Mouse (Mus musculus) liver, adult 2 months (tissue): ENCODE results near the gene Zc3h10. TPM values are rescaled to one million over a fixed set of nuclear protein-coding genes. Genes with fewer than 3 reads are reported as not detected.
"Not testable (repeated sequence)": the region's sequence is repeated elsewhere in the genome, so short reads cannot be mapped to it uniquely, and the experiment has no call there.

Experiments
- DNase-seq: peaks from one replicate; pipeline ENCODE4 v3.0.0-alpha.2; 2011; ENCODE audit warnings: low read depth, low spot score; ENCODE audit errors: extremely low read depth
- H3K27ac ChIP-seq: fragments of 200-500 bp; replicated peaks from 2 replicates; pipeline ENCODE4 v1.5.1; 2012; ENCODE audit warnings: low read depth, mild to moderate bottlenecking, control low read depth, inconsistent platforms, low read length; ENCODE audit not compliant: insufficient read depth
- H3K27me3 ChIP-seq: fragments of 200-500 bp; 2 replicates; pipeline ENCODE4 v1.6.1; 2012; ENCODE audit warnings: mild to moderate bottlenecking, moderate library complexity, low read length, inconsistent platforms; ENCODE audit not compliant: control insufficient read depth, insufficient read depth
- H3K36me3 ChIP-seq: fragments of 200-500 bp; 2 replicates; pipeline ENCODE4 v1.6.1; 2012; ENCODE audit warnings: low read length, inconsistent platforms; ENCODE audit not compliant: control insufficient read depth, insufficient read depth
- H3K4me1 ChIP-seq: fragments of 200-500 bp; 2 replicates; pipeline ENCODE4 v1.6.1; 2011; ENCODE audit warnings: low read length; ENCODE audit not compliant: control insufficient read depth, insufficient read depth
- H3K4me3 ChIP-seq: fragments of 200-500 bp; 2 replicates; pipeline ENCODE4 v1.5.1; 2011; ENCODE audit warnings: low read depth, mild to moderate bottlenecking, control low read depth, low read length, moderate library complexity; ENCODE audit not compliant: insufficient read depth
- H3K79me2 ChIP-seq: fragments of 200-500 bp; 2 replicates; pipeline ENCODE4 v1.6.1; 2012; ENCODE audit warnings: inconsistent platforms, mild to moderate bottlenecking, low read length, moderate library complexity; ENCODE audit not compliant: control insufficient read depth, insufficient read depth
- H3K9ac ChIP-seq: fragments of 200-500 bp; 2 replicates; pipeline ENCODE4 v1.6.1; 2012; ENCODE audit warnings: low read depth, mild to moderate bottlenecking, control low read depth, inconsistent platforms, low read length
- CTCF ChIP-seq: fragments of 200-500 bp; IDR thresholded peaks from 2 replicates; pipeline ENCODE4 v1.5.1; 2011; ENCODE audit warnings: low read depth, low read length, control low read depth
- POLR2A ChIP-seq: fragments of 200-500 bp; IDR thresholded peaks from 2 replicates; pipeline ENCODE4 v1.6.1; 2011; ENCODE audit warnings: low read length, control low read depth; ENCODE audit not compliant: insufficient read depth; ENCODE audit errors: extremely low read depth
- WGBS: fragments of 180-500 bp; shearing (Covaris S2); methylation state at CpG from one replicate; pipeline ENCODE4 v1.1.7; 2018; 5-methylcytosine and 5-hydroxymethylcytosine counted together
- polyA plus RNA-seq: library from polyadenylated mRNA; depleted of rRNA; stranded (reverse); fragments of >200 nt; gene quantifications from 2 replicates; pipeline ENCODE4 v1.2.3, GENCODE M21; 2012
- total RNA-seq: library from RNA; depleted of rRNA; stranded (reverse); fragments of >200 nt; gene quantifications from 2 replicates; pipeline ENCODE4 v1.2.3, GENCODE M21; 2014

Zc3h10 gene
- total and polyA plus RNA-seq, 2 experiments, result 3.2 to 8.1 TPM

DNA sequence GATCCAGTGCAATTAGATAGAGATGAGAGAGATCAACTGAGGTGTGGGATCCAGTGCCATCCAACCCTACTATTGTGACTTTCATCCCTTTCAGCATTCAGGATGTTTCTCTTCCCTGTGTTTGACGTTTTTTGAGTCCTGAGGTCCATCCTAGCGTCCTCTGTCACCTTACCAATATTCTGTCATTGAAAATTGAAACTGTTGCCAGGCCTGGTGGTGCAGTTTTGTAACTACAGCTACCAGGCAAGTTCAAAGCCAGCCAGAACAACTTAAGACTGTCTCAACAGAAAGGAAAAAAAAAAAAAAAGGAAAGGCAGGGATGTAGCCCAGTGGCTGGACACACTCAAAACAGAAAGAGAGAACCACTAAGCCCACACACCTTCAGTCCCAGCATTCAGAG, 52.3 kb downstream of the Zc3h10 start:
- Histone ChIP-seq H3K36me3 (peaks cover 11% of the 10 kb centered on the region; the same call in 1 of the 2 replicates), H3K4me1 (peaks cover 27% of the 10 kb centered on the region), H3K27ac (no peak overlapping the region), H3K79me2 (peaks cover 5% of the 10 kb centered on the region), H3K9ac (no peak overlapping the region), H3K4me3 (no peak overlapping the region), H3K27me3 (no peaks in the 10 kb centered on the region)
- 43% methylated on average over 2 of the region's 2 CpGs for WGBS
- TF ChIP-seq POLR2A, result no peak
- no peak for TF ChIP-seq CTCF
- DNase-seq, result no peak

DNA sequence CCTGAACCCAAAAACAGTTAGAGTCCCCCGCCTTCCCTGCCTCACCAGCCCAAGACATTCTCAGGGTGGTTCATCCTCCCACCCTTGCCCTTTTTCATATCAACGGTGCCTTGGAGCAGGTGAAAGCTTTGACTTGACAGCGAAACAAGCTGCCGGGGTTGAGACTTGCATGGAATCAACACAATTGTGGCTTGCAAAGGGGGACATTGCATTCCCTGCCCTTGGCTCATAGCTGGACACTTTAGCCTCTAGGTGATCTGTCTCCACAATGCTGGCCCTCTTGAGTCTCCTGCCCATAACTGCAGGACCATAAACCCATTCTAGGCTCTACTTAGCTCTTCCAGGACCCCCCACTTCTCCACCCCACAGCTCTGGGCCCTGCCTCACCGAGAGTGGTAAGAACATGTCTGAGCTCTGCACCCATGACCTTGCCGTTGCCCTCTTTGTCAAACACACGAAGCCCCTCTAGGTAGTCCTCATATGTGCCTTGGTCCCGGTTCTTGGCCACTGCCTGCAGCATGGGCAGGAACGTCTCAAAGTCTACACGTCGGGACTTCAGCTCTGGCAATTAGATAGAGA, 52.8 kb downstream of the Zc3h10 start:
- peaks cover 24% of the 10 kb centered on the region for H3K4me1 ChIP-seq
- H3K27me3 ChIP-seq, result no peaks in the 10 kb centered on the region
- H3K9ac ChIP-seq, result peak overlapping the region; percentile 87
- DNase-seq, result no peak
- H3K36me3 ChIP-seq, result peaks cover 14% of the 10 kb centered on the region; the same call in 1 of the 2 replicates
- H3K27ac ChIP-seq, result peak overlapping the region; percentile 89
- peak overlapping the region; percentile 79 for H3K4me3 ChIP-seq
- H3K79me2 ChIP-seq, result peaks cover 5% of the 10 kb centered on the region
- WGBS, result 31% methylated on average over 11 of the region's 11 CpGs
- TF ChIP-seq CTCF, result no peak
- no peak for TF ChIP-seq POLR2A

DNA sequence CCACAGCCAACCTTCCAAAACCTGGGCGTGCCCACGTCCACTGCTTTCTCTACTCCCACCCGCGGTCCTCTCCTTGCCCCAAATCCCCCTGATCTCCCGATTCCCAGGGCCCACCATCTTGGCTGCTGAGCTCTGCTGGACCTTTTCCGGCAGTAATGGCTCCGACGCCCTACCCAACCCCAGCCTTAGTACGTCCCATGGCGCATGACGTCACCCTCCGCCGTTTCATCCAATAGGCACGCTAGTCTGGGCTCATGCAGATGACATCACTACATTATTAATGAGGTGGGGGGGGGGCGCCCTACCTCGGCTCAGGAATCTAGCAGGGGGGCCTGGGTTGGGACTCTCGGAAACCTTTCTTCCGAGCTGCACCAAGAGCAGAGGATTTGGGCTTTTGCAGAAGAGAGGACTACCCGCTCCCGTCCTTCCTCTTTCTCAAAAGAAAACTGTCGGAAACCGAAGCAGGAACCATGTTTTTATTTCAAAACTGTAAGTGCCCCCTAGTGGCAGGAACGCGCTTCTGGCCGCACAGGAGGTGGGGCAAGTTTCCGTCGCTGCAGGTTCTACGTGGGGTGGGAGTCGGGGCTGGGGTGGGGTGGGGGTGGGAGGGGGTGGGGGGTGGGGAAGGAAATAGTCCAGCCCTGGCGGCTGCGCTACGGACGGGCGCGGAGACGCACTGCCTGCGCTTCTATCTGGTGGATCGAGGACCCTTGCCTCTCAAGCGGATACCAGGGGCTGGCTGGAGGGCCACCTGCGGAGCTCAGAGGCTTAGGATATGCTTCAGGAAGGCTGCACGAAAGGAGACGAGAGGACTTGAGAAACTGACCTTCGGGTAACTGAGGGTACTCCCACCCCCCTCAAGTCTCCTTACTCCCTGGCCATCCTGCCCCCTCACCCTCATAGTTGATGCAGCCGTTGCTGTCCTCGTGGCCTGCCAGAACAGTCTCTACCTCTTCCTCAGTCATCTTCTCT, 53.6 kb downstream of the Zc3h10 start, which contains the start of gene Myl6:
Gene Myl6, minus strand, starts transcription at position 451 of the 972 bp plus-strand sequence.
- DNase-seq, result peak; percentile 93
- WGBS, result under 1% methylated on average over 43 of the region's 45 CpGs
- Histone ChIP-seq H3K4me3 (peak within 1 kb of the TSS; percentile 79), H3K27me3 (no peaks in the 10 kb centered on the region), H3K4me1 (peaks cover 22% of the 10 kb centered on the region), H3K79me2 (peaks cover 5% of the 10 kb centered on the region), H3K9ac (peak within 1 kb of the TSS; percentile 87), H3K36me3 (peaks cover 19% of the 10 kb centered on the region; the same call in 1 of the 2 replicates), H3K27ac (peak within 1 kb of the TSS; percentile 91)
- TF ChIP-seq POLR2A (peak; percentile 95), CTCF (peak; percentile 76)

DNA sequence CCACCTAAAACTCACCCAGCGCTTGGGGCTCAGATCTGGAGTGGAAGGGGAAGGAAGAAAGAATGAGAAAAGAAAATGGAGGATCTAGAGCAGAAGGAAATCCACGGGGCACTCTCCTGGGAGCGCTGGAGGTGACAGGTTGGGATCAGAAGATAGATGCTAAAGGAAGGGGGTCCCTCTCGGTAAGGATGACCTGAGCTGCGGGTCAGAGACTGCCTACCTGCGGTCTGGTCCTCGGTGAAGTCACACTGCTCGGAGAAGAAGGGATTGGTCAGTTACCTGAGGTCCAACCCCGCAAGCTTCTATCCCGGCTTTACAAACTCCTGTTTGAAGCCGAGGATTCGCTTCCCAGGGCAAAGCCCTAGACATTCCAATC, 54.3 kb downstream of the Zc3h10 start:
- H3K36me3 ChIP-seq, result peaks cover 21% of the 10 kb centered on the region; the same call in 1 of the 2 replicates
- no peak for TF ChIP-seq CTCF
- TF ChIP-seq POLR2A, result no peak
- H3K9ac ChIP-seq, result peak overlapping the region; percentile 82
- H3K4me1 ChIP-seq, result peaks cover 22% of the 10 kb centered on the region
- peaks cover 5% of the 10 kb centered on the region for H3K79me2 ChIP-seq
- peak overlapping the region; percentile 76 for H3K27ac ChIP-seq
- no peaks in the 10 kb centered on the region for H3K27me3 ChIP-seq
- WGBS, result under 1% methylated on average over 12 of the region's 12 CpGs
- no peak for DNase-seq
- peak overlapping the region; percentile 74 for H3K4me3 ChIP-seq

DNA sequence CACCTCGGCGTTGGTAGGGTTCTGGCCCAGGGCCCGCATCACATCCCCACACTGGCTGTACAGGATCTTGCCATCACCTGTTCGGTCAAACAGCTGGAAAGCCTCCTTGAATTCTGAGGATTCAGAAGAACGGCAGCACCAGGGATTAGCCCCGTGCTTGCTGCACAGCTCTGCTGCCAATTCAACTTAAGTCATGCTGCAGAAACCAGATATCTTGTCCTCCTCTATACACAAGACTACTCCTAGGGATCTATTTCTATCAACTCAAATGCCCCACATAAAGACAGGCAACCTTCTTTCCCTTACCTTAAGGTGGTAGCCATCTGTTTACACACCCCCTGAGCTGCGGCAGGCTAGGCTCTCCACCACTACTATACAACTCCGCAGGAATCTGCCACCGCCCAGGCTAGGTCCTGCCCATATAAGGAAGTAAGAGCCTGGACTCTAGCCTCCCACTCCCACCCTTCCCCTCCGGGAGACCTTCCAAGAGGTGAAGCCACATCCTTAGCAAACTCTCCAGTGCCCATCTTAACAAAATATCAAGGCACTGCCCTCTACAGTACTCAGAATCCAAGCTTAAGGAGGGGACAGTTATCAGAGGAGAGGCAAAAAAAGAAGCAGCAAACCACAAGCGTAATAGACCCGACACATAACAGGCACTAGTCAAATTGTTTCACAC, 54.8 kb downstream of the Zc3h10 start:
- H3K4me3 ChIP-seq, result peak overlapping the region; percentile 74
- H3K9ac ChIP-seq, result peak overlapping the region; percentile 82
- no peak for TF ChIP-seq CTCF
- no peaks in the 10 kb centered on the region for H3K27me3 ChIP-seq
- 10% methylated on average over 12 of the region's 12 CpGs for WGBS
- DNase-seq, result no peak
- peak overlapping the region; percentile 76 for H3K27ac ChIP-seq
- peaks cover 21% of the 10 kb centered on the region for H3K4me1 ChIP-seq
- H3K36me3 ChIP-seq, result peaks cover 22% of the 10 kb centered on the region; the same call in 1 of the 2 replicates
- H3K79me2 ChIP-seq, result peaks cover 5% of the 10 kb centered on the region

DNA sequence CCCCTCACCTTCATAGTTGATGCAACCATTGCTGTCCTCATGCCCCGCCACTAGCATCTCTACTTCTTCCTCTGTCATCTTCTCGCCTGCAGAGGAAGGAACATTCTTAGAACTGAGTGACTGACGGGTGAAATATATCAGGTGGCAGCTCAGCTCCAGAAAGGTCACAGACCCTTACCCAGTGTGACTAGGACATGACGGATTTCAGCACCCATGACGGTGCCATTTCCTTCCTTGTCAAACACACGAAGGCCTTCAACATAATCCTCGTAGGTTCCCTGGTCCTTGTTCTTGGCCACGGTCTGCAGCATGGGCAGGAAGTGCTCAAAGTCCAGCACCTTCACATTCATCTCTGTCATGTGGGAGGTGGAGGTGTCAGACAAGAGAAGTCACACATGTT, 55.5 kb downstream of the Zc3h10 start:
- H3K36me3 ChIP-seq, result peaks cover 27% of the 10 kb centered on the region; the same call in 1 of the 2 replicates
- DNase-seq, result not testable (repeated sequence)

More for the DNA sequence above, 55.5 kb downstream of the Zc3h10 start:
- Histone ChIP-seq H3K9ac (peak overlapping the region; percentile 82; the same call in 1 of the 2 replicates), H3K27ac (peak overlapping the region; percentile 11; the same call in 1 of the 2 replicates), H3K4me3 (peak overlapping the region; percentile 74), H3K4me1 (peaks cover 21% of the 10 kb centered on the region)
- H3K27me3 ChIP-seq, H3K79me2 ChIP-seq: not testable (repeated sequence)
- 44% methylated on average over 8 of the region's 8 CpGs for WGBS
